Mouse (Mus musculus): Measurements from ENCODE around the gene Rnf34. TPM values are rescaled to one million over a fixed set of nuclear protein-coding genes. Genes with fewer than 3 reads are reported as not detected.

Gene Rnf34
- polyA plus RNA-seq, 1 experiment from 2014 or later: 55.5 TPM

DNA sequence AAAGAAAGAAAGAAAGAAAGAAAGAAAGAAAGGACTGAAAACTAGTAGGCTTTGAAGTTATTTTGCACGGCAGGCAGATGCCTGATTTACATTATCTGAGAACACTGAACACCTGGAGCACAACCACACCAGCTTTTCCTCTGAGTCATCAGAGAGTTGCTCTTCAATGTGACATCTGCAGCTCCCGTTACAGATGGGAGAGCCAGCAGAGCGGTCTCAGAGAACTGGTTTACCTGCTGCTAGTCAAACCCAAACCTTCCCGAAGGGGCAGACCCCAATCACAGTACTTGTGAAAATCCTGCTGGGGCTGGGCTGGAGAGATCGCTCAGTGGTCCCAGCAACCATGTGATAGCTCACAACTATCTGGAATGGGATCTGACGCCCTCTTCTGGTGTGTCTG lies 25.4 kb upstream of the Rnf34 start:
- no peak overlapping the region for H3K27ac ChIP-seq
- 75% methylated on average over 6 of the region's 6 CpGs for WGBS
- no peaks in the 10 kb centered on the region for H3K9me3 ChIP-seq
- H3K4me2 ChIP-seq (replicated peaks): no peak overlapping the region
- no peak overlapping the region for H3K9ac ChIP-seq (replicated peaks)
- peaks cover 10% of the 10 kb centered on the region for H3K4me1 ChIP-seq (replicated peaks)
- no peak for ATAC-seq
- no peaks in the 10 kb centered on the region for H3K27me3 ChIP-seq
- H3K4me3 ChIP-seq (replicated peaks): no peak overlapping the region
- peaks cover under 1% of the 10 kb centered on the region; the same call in 1 of the 2 replicates for H3K36me3 ChIP-seq

DNA sequence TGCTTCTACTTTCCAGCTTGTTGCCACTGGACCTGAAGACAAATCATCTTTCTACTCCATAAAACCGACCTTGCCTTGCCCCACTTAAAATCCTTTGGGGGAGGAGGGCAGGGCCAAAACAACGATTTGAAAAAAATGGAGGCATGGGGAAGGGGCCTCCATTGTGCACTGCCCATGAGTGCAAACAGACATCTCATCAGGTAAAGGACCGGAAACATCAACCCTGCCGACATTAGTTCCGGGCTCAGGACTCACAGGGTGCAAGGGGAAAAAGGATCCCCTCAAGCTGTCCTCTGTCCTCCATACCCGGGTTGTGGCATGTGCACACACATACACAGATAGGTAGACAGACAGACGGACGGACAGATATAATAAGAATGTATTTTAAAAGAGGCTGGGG lies 24.7 kb upstream of the Rnf34 start:
- no peak overlapping the region for H3K4me2 ChIP-seq (replicated peaks)
- H3K27me3 ChIP-seq: no peaks in the 10 kb centered on the region
- H3K4me1 ChIP-seq (replicated peaks): peaks cover 3% of the 10 kb centered on the region
- 85% methylated on average over 8 of the region's 8 CpGs for WGBS
- H3K36me3 ChIP-seq: no peaks in the 10 kb centered on the region
- no peak overlapping the region for H3K4me3 ChIP-seq (replicated peaks)
- ATAC-seq: no peak
- no peak overlapping the region for H3K9ac ChIP-seq (replicated peaks)
- H3K27ac ChIP-seq: no peak overlapping the region
- H3K9me3 ChIP-seq: no peaks in the 10 kb centered on the region

DNA sequence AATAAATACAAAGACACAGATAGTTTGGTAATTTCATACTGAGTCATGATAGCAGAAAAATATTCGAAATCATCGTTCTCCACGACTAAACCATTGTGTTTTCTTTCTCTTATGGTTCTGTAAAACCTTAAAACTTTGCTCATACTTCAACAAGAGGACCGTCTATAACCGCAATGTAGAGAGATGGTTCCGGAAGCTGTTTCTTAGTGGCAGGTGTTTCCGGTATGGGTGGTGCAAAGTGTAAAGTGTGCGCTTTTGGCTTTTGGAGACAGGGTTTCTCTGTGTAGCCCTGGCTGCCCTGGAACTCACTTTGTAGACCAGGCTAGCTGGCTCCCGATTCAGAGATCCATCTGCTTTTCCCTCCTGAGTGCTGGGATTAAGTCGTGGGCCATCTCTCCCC lies 17.3 kb upstream of the Rnf34 start:
- Histone ChIP-seq H3K9me3 (no peaks in the 10 kb centered on the region; the same call in 1 of the 2 replicates), H3K27ac (no peak overlapping the region), H3K4me1 (replicated peaks) (no peaks in the 10 kb centered on the region), H3K4me3 (replicated peaks) (no peak overlapping the region), H3K36me3 (no peaks in the 10 kb centered on the region), H3K9ac (replicated peaks) (no peak overlapping the region), H3K27me3 (no peaks in the 10 kb centered on the region), H3K4me2 (replicated peaks) (no peak overlapping the region)
- WGBS: 85% methylated on average over 10 of the region's 10 CpGs
- ATAC-seq: no peak

DNA sequence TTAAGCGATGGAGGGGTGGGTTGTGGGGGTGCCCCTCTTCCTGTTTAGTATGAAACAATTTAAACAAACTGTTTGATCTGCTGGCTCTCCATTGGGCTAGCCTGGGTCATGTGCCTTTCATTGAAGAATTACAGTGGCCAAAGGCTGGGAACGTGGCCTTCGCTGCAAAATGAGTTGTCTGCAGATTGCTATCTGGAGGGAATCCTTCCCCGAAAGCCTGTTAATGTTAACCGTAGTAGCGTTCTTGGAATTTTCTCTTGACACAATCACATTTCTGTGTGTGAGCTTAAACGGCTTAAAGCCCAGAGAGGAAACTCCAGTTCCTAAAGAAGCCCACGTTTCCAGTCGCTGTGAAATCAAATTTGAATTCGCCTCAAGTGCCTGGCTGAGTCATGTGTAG lies 16.9 kb upstream of the Rnf34 start:
- no peak for ATAC-seq
- Histone ChIP-seq H3K4me3 (replicated peaks) (no peak overlapping the region), H3K27me3 (no peaks in the 10 kb centered on the region), H3K4me2 (replicated peaks) (no peak overlapping the region), H3K9ac (replicated peaks) (no peak overlapping the region), H3K27ac (no peak overlapping the region), H3K9me3 (no peaks in the 10 kb centered on the region; the same call in 1 of the 2 replicates), H3K4me1 (replicated peaks) (no peaks in the 10 kb centered on the region), H3K36me3 (no peaks in the 10 kb centered on the region)
- WGBS: 82% methylated on average over 10 of the region's 10 CpGs

DNA sequence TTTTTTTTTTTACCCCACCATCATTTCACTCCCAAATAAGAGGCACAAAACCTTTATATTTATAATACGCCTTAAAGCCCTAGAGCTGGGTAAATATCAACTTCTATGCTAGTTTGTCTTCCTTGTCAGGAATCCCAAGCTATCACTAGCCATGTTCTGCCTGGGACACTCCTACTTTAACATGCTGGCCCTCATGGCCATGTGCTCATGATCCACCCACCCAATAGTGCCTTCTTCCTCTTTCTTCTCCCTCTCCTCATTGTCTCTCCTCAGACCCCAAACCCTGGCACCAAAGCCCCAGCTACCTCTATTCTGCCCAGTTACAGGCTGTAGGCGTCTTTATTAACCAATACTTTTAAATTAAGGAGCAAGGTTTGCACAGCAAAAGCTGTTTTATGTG lies 8.7 kb upstream of the Rnf34 start:
- Histone ChIP-seq H3K4me1 (replicated peaks) (no peaks in the 10 kb centered on the region), H3K27me3 (no peaks in the 10 kb centered on the region), H3K9ac (replicated peaks) (no peak overlapping the region), H3K4me3 (replicated peaks) (no peak overlapping the region), H3K9me3 (no peaks in the 10 kb centered on the region; the same call in 1 of the 2 replicates), H3K27ac (no peak overlapping the region), H3K36me3 (no peaks in the 10 kb centered on the region), H3K4me2 (replicated peaks) (no peak overlapping the region)
- 86% methylated on average over 2 of the region's 2 CpGs for WGBS
- no peak for ATAC-seq

DNA sequence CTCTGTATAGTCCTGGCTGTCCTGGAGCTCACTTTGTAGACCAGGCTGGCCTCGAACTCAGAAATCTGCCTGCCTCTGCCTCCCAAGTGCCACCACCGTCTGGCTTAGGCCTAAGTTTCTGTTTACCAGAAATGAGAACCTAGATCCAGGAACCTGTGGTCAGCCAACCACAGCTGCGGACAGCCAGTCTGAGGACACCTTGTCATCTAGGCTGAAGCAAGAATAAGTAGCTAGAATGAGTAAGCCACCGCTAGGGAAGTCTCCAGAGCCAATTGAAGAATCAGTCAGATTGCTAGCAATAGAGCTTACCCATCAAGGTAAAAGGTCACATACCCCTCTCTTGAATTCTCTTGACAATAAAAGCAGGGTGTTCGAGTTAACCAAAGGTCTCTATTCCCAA lies 6.0 kb upstream of the Rnf34 start:
- Histone ChIP-seq H3K9ac (replicated peaks) (no peak overlapping the region), H3K4me2 (replicated peaks) (no peak overlapping the region), H3K36me3 (no peaks in the 10 kb centered on the region), H3K27ac (no peak overlapping the region), H3K27me3 (no peaks in the 10 kb centered on the region), H3K4me3 (replicated peaks) (no peak overlapping the region), H3K9me3 (no peaks in the 10 kb centered on the region), H3K4me1 (replicated peaks) (peaks cover 3% of the 10 kb centered on the region; the same call in 1 of the 2 replicates)
- WGBS: 89% methylated on average over 5 of the region's 5 CpGs
- no peak for ATAC-seq

DNA sequence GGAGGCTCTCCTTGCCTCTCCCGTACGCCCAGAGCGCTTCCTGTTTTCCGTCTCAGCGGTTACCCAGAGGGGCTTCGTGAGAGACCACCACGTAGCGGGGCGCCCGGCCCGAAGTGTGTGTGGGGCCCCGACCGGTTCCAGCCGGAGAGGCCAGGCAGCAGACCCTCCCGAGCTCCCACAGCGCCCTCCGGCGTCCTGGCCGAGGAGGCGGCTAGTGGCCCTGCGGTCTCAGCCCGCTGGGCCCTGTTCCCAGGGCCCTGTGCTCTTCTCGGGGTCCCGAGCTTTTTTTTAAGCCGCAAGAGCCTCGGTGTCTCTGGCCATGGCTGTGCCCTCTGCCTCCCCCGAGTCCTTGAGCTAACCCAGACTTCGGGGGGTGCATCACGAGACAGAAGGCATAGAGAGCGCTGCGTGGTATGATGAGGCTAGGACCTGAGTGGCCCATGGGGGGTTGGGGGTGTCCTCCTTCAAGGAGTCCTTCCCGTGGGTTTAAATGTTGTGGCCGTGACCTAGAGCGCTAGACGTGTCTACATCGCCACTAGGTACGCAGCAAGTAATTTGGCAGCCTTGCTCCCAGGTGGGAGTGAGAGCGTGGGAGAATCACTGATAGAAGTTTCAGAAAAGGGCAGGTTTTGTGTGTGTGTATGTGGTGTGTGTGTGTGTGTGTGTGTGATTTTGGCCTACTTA lies 613 bp downstream of the Rnf34 start:
- H3K27me3 ChIP-seq: no peaks in the 10 kb centered on the region
- H3K4me3 ChIP-seq (replicated peaks): peak overlapping the region; percentile 86
- H3K9me3 ChIP-seq: no peaks in the 10 kb centered on the region
- 2% methylated on average over 38 of the region's 38 CpGs for WGBS
- H3K4me2 ChIP-seq (replicated peaks): peak overlapping the region; percentile 96
- H3K36me3 ChIP-seq: no peaks in the 10 kb centered on the region
- peak; percentile 92 for ATAC-seq
- H3K27ac ChIP-seq: peak overlapping the region; percentile 93
- H3K9ac ChIP-seq (replicated peaks): peak overlapping the region; percentile 96
- H3K4me1 ChIP-seq (replicated peaks): peaks cover 29% of the 10 kb centered on the region

DNA sequence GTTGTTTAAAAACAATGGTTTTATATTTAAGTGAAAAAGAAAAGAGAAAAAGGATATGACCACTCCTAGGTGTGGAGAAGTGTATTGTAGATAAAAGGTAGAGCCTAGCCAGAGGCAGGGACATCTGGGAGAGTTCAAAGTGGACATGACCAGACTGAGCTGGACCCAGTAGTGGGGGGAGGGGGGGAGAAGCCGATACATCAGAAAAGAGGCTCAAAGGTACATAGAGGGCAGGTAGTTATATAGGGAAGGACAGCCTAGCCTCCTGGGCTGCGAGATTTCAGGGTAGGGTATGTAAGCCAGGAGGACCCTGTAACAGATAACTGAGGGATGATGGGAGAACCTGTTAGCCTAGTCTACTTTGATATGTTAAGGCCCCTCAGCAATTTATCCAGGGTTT lies 2.8 kb downstream of the Rnf34 start:
- WGBS: 89% methylated on average over 2 of the region's 2 CpGs
- no peak overlapping the region for H3K4me2 ChIP-seq (replicated peaks)
- H3K27me3 ChIP-seq: no peaks in the 10 kb centered on the region
- no peak overlapping the region for H3K4me3 ChIP-seq (replicated peaks)
- no peak for ATAC-seq
- H3K9me3 ChIP-seq: no peaks in the 10 kb centered on the region
- no peak overlapping the region for H3K9ac ChIP-seq (replicated peaks)
- no peak overlapping the region for H3K27ac ChIP-seq
- peaks cover 29% of the 10 kb centered on the region for H3K4me1 ChIP-seq (replicated peaks)
- 0 out of 2 replicates have a peak, but pooled peaks cover 3% of the 10 kb centered on the region for H3K36me3 ChIP-seq

DNA sequence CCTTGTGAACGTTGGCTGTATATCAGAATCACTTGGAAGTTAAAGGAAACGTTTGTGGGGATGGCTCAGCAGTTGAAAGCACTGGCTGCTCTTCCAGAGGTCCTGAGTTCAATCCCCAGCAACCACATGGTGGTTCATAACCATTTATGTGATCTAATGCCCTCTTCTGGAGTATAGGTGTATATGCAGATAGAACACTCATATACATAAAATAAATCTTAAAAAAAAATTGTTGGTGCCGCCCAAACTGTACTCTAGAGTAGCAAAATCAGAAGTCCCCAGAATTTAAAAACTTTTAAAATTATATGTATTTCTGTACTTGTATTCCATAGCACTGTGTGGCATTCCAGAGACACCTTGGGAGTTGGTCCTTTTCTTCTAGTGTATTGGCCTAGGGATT lies 6.0 kb downstream of the Rnf34 start:
- Histone ChIP-seq H3K4me2 (replicated peaks) (no peak overlapping the region), H3K4me3 (replicated peaks) (no peak overlapping the region), H3K27ac (no peak overlapping the region), H3K27me3 (no peaks in the 10 kb centered on the region), H3K9me3 (no peaks in the 10 kb centered on the region), H3K9ac (replicated peaks) (no peak overlapping the region), H3K36me3 (0 out of 2 replicates have a peak, but pooled peaks cover 3% of the 10 kb centered on the region), H3K4me1 (replicated peaks) (peaks cover 17% of the 10 kb centered on the region)
- 89% methylated on average over 3 of the region's 3 CpGs for WGBS
- no peak for ATAC-seq

DNA sequence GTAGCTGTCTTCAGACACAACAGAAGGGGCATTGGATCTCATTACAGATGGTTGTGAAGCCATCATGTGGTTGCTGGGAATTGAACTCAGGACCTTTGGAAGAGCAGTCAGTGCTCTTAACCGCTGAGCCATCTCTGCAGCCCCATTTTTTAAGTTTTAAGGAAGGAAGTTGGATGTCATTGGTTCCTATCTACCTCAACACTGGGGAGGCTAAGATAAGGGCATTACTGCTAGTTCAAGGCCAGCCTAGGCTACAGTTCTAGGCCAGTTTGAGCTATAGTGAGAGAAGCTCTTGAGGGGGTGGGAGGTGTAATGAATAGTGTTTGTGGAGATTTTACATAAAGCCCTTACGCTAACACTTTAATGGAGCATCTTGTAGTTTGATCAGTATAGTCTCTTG lies 13.2 kb downstream of the Rnf34 start:
- no peaks in the 10 kb centered on the region for H3K4me1 ChIP-seq (replicated peaks)
- no peaks in the 10 kb centered on the region for H3K27me3 ChIP-seq
- no peaks in the 10 kb centered on the region for H3K9me3 ChIP-seq
- H3K27ac ChIP-seq: no peak overlapping the region
- H3K4me3 ChIP-seq (replicated peaks): no peak overlapping the region
- 98% methylated on average over 2 of the region's 2 CpGs for WGBS
- peaks cover 63% of the 10 kb centered on the region for H3K36me3 ChIP-seq
- no peak overlapping the region for H3K9ac ChIP-seq (replicated peaks)
- no peak for ATAC-seq
- no peak overlapping the region for H3K4me2 ChIP-seq (replicated peaks)

DNA sequence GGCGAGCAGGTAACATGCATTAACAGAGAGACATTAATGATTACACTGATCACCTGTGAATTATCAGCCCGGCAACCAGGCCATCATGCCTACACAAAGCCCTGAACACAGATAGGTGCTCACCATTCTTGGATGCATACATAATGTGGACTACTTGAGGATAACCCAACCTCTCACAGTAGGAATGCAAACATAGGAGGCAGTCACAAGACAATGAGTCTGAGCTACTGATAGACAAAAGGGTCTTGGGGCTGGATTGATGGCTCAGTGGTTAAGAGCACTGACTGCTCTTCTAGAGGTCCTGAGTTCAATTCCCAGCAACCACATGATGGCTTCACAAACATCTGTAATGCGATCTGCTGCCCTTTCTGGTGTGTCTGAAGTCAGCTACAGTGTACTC lies 22.8 kb downstream of the Rnf34 start:
- Histone ChIP-seq H3K4me2 (replicated peaks) (no peak overlapping the region), H3K27ac (no peak overlapping the region), H3K27me3 (no peaks in the 10 kb centered on the region), H3K36me3 (peaks cover 62% of the 10 kb centered on the region), H3K9ac (replicated peaks) (no peak overlapping the region), H3K9me3 (no peaks in the 10 kb centered on the region), H3K4me3 (replicated peaks) (no peak overlapping the region), H3K4me1 (replicated peaks) (no peaks in the 10 kb centered on the region)
- no peak for ATAC-seq
- WGBS: 85% methylated on average over 3 of the region's 3 CpGs

DNA sequence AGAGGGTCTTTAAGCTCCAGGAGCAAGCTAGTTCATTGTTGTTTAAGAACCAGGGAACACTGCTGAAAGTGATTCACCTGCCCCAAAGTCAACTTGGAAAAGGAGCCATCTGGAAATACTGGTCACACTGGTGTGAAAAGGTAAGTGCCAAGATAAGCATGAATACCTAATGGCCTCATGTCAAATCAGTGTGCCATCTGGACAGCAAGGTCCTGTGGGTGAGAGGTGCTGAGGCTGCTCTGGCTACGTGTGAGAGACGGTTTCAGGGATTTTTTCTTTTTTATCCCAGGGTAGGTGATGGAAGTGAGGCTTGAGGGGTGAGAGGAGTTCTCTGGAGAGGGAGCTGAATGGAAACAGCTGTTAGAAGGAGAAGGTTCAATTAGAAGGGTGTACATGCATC lies 23.7 kb downstream of the Rnf34 start:
- Histone ChIP-seq H3K36me3 (peaks cover 62% of the 10 kb centered on the region), H3K4me2 (replicated peaks) (no peak overlapping the region), H3K27ac (0 out of 2 replicates have a peak overlapping the region, but pooled peaks have one; percentile 4), H3K9me3 (no peaks in the 10 kb centered on the region), H3K9ac (replicated peaks) (no peak overlapping the region), H3K4me1 (replicated peaks) (no peaks in the 10 kb centered on the region), H3K27me3 (no peaks in the 10 kb centered on the region), H3K4me3 (replicated peaks) (no peak overlapping the region)
- no peak for ATAC-seq
- 77% methylated on average over 2 of the region's 2 CpGs for WGBS

DNA sequence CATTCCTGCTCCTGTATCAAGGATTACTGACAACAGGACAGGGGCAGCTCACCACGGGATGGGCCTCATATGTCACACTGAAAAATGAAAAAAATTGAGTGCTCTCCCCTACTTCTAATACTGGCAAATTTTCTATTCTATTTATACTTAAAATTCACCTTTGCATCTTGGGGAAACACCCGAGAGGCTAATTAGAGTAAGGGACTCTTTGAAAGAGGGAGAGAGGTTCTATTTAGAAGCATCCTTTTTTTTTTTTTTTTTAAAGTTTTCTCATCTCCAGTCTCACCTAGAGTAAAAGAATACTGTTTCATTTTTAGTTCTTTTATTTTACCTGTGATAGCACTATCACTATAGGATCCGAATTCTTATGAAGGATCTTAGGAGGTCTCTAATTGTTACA lies 24.5 kb downstream of the Rnf34 start:
- no peak overlapping the region for H3K27ac ChIP-seq
- H3K4me1 ChIP-seq (replicated peaks): no peaks in the 10 kb centered on the region
- no peak for ATAC-seq
- no peaks in the 10 kb centered on the region for H3K27me3 ChIP-seq
- no peak overlapping the region for H3K4me2 ChIP-seq (replicated peaks)
- no peaks in the 10 kb centered on the region for H3K9me3 ChIP-seq
- no peak overlapping the region for H3K4me3 ChIP-seq (replicated peaks)
- WGBS: 86% methylated on average over 3 of the region's 3 CpGs
- peaks cover 65% of the 10 kb centered on the region for H3K36me3 ChIP-seq
- no peak overlapping the region for H3K9ac ChIP-seq (replicated peaks)
